Mouse (Mus musculus) olfactory bulb, adult 2 months (tissue): ENCODE measurements around the gene Sytl3.
"Not testable (repeated sequence)": the region's sequence is repeated elsewhere in the genome, so short reads cannot be mapped to it uniquely, and the experiment has no call there.

Source experiments
- CTCF ChIP-seq: fragments of 200-500 bp; IDR thresholded peaks from 2 replicates; pipeline ENCODE4 v1.5.1; 2012; ENCODE audit warnings: low read depth, mild to moderate bottlenecking, low read length, moderate library complexity; ENCODE audit not compliant: insufficient read depth
- POLR2A ChIP-seq: fragments of 200-500 bp; IDR thresholded peaks from 2 replicates; pipeline ENCODE4 v1.6.1; 2012; ENCODE audit warnings: mild to moderate bottlenecking, low read depth, low read length, moderate library complexity; ENCODE audit not compliant: insufficient read depth

- not testable (repeated sequence) for TF ChIP-seq POLR2A, CTCF
These were observed 44.7 kb downstream of the Sytl3 start for GRCm38 (mm10) chr17:6703381-6704270.
